Mouse (Mus musculus): ENCODE measurements around the gene Cd59b. TPM values are rescaled to one million over a fixed set of nuclear protein-coding genes. Genes with fewer than 3 reads are reported as not detected.
"Not testable (repeated sequence)": the region's sequence is repeated elsewhere in the genome, so short reads cannot be mapped to it uniquely, and the experiment has no call there.

Cd59b gene
- polyA plus RNA-seq, 1 experiment from 2014 or later: 2.9 TPM

- Histone ChIP-seq H3K27ac (ENCODE audit: low read depth, low read length) (no peak overlapping the region), H3K9me3 (ENCODE audit: control insufficient read depth, low read length) (no peaks in the 10 kb centered on the region), H3K9ac (ENCODE audit: low read length) (no peak overlapping the region), H3K27me3 (ENCODE audit: control insufficient read depth, insufficient read depth, low read length) (no peaks in the 10 kb centered on the region), H3K4me3 (ENCODE audit: low read depth, low read length) (no peak overlapping the region), H3K4me2 (ENCODE audit: low read depth, low read length, severe bottlenecking) (no peak overlapping the region), H3K4me1 (replicated peaks; ENCODE audit: control insufficient read depth, insufficient read depth, low read length) (0 out of 2 replicates have a peak, but pooled peaks cover 2% of the 10 kb centered on the region), H3K36me3 (ENCODE audit: control insufficient read depth, insufficient read depth, low read length) (no peaks in the 10 kb centered on the region)
- DNase-seq (ENCODE audit: low spot score): no peak
- ATAC-seq (replicated peaks; ENCODE audit: low FRiP score): no peak
- WGBS: 92% methylated on average over 3 of the region's 3 CpGs
Measured at GRCm38 (mm10) chr2:104114898-104115297, 45.2 kb downstream of the Cd59b start.

GRCm38 (mm10) chr2:104117173-104117572 lies 47.5 kb downstream of the Cd59b start:
- not testable (repeated sequence) for H3K4me2 ChIP-seq (ENCODE audit: low read depth, low read length, severe bottlenecking); H3K9ac ChIP-seq (ENCODE audit: low read length); DNase-seq (ENCODE audit: low spot score); H3K4me1 ChIP-seq (replicated peaks; ENCODE audit: control insufficient read depth, insufficient read depth, low read length); H3K27me3 ChIP-seq (ENCODE audit: control insufficient read depth, insufficient read depth, low read length); ATAC-seq (replicated peaks; ENCODE audit: low FRiP score); H3K4me3 ChIP-seq (ENCODE audit: low read depth, low read length); H3K36me3 ChIP-seq (ENCODE audit: control insufficient read depth, insufficient read depth, low read length); H3K9me3 ChIP-seq (ENCODE audit: control insufficient read depth, low read length); H3K27ac ChIP-seq (ENCODE audit: low read depth, low read length)

- DNase-seq (ENCODE audit: low spot score): no peak
- no peaks in the 10 kb centered on the region for H3K36me3 ChIP-seq (ENCODE audit: control insufficient read depth, insufficient read depth, low read length)
- peaks cover 2% of the 10 kb centered on the region; the same call in 1 of the 2 replicates for H3K4me1 ChIP-seq (replicated peaks; ENCODE audit: control insufficient read depth, insufficient read depth, low read length)
- H3K4me3 ChIP-seq (ENCODE audit: low read depth, low read length): no peak overlapping the region
- H3K27ac ChIP-seq (ENCODE audit: low read depth, low read length): no peak overlapping the region
- H3K9ac ChIP-seq (ENCODE audit: low read length): no peak overlapping the region
- peaks cover 5% of the 10 kb centered on the region; the same call in 1 of the 2 replicates for H3K27me3 ChIP-seq (ENCODE audit: control insufficient read depth, insufficient read depth, low read length)
- WGBS: 81% methylated on average over 1 of the region's 1 CpGs
- no peaks in the 10 kb centered on the region for H3K9me3 ChIP-seq (ENCODE audit: control insufficient read depth, low read length)
- no peak overlapping the region for H3K4me2 ChIP-seq (ENCODE audit: low read depth, low read length, severe bottlenecking)
- no peak for ATAC-seq (replicated peaks; ENCODE audit: low FRiP score)
Measured at GRCm38 (mm10) chr2:104119097-104119496, 49.4 kb downstream of the Cd59b start.

- WGBS: 62% methylated on average over 6 of the region's 6 CpGs
- H3K27ac ChIP-seq (ENCODE audit: low read depth, low read length): no peak overlapping the region
- H3K4me3 ChIP-seq (ENCODE audit: low read depth, low read length): no peak overlapping the region
- ATAC-seq (replicated peaks; ENCODE audit: low FRiP score) (no peak), DNase-seq (ENCODE audit: low spot score) (no peak)
- H3K27me3 ChIP-seq (ENCODE audit: control insufficient read depth, insufficient read depth, low read length): peaks cover 5% of the 10 kb centered on the region; the same call in 1 of the 2 replicates
- H3K9ac ChIP-seq (ENCODE audit: low read length): no peak overlapping the region
- no peaks in the 10 kb centered on the region for H3K9me3 ChIP-seq (ENCODE audit: control insufficient read depth, low read length)
- H3K4me2 ChIP-seq (ENCODE audit: low read depth, low read length, severe bottlenecking): no peak overlapping the region
- peaks cover 2% of the 10 kb centered on the region; the same call in 1 of the 2 replicates for H3K4me1 ChIP-seq (replicated peaks; ENCODE audit: control insufficient read depth, insufficient read depth, low read length)
- H3K36me3 ChIP-seq (ENCODE audit: control insufficient read depth, insufficient read depth, low read length): no peaks in the 10 kb centered on the region
Measured at GRCm38 (mm10) chr2:104120312-104120711, 50.7 kb downstream of the Cd59b start.

- H3K4me3 ChIP-seq (ENCODE audit: low read depth, low read length): peak overlapping the region; percentile 51
- ATAC-seq (replicated peaks; ENCODE audit: low FRiP score) (no peak), DNase-seq (ENCODE audit: low spot score) (no peak)
- H3K9ac ChIP-seq (ENCODE audit: low read length): no peak overlapping the region
- no peaks in the 10 kb centered on the region for H3K36me3 ChIP-seq (ENCODE audit: control insufficient read depth, insufficient read depth, low read length)
- H3K27ac ChIP-seq (ENCODE audit: low read depth, low read length): no peak overlapping the region; the same call in 1 of the 2 replicates
- H3K4me2 ChIP-seq (ENCODE audit: low read depth, low read length, severe bottlenecking): peak overlapping the region; percentile 97
- H3K27me3 ChIP-seq (ENCODE audit: control insufficient read depth, insufficient read depth, low read length): peaks cover 7% of the 10 kb centered on the region
- 79% methylated on average over 8 of the region's 8 CpGs for WGBS
- no peaks in the 10 kb centered on the region for H3K9me3 ChIP-seq (ENCODE audit: control insufficient read depth, low read length)
- H3K4me1 ChIP-seq (replicated peaks; ENCODE audit: control insufficient read depth, insufficient read depth, low read length): peaks cover 2% of the 10 kb centered on the region; the same call in 1 of the 2 replicates
Measured at GRCm38 (mm10) chr2:104121681-104122504, 52.2 kb downstream of the Cd59b start.

- Histone ChIP-seq H3K9ac (ENCODE audit: low read length) (peak within 1 kb of the TSS; percentile 58), H3K27ac (ENCODE audit: low read depth, low read length) (no peak within 1 kb of the TSS; the same call in 1 of the 2 replicates), H3K4me2 (ENCODE audit: low read depth, low read length, severe bottlenecking) (peak within 1 kb of the TSS; percentile 97), H3K9me3 (ENCODE audit: control insufficient read depth, low read length) (no peaks in the 10 kb centered on the region), H3K4me3 (ENCODE audit: low read depth, low read length) (peak within 1 kb of the TSS; percentile 51), H3K27me3 (ENCODE audit: control insufficient read depth, insufficient read depth, low read length) (peaks cover 7% of the 10 kb centered on the region), H3K4me1 (replicated peaks; ENCODE audit: control insufficient read depth, insufficient read depth, low read length) (peaks cover 2% of the 10 kb centered on the region; the same call in 1 of the 2 replicates), H3K36me3 (ENCODE audit: control insufficient read depth, insufficient read depth, low read length) (no peaks in the 10 kb centered on the region)
- under 1% methylated on average over 68 of the region's 74 CpGs for WGBS
- DNase-seq (ENCODE audit: low spot score) (peak; percentile 94), ATAC-seq (replicated peaks; ENCODE audit: low FRiP score) (peak; percentile 96)
Measured at GRCm38 (mm10) chr2:104122505-104123378, 53.1 kb downstream of the Cd59b start, which contains the start of gene A930018P22Rik. Gene A930018P22Rik, plus strand, starts transcription at chr2:104122769.

GRCm38 (mm10) chr2:104123540-104123939 lies 53.9 kb downstream of the Cd59b start:
- DNase-seq (ENCODE audit: low spot score) (no peak), ATAC-seq (replicated peaks; ENCODE audit: low FRiP score) (no peak)
- WGBS: 45% methylated on average over 3 of the region's 3 CpGs
- Histone ChIP-seq H3K9ac (ENCODE audit: low read length) (no peak overlapping the region), H3K4me3 (ENCODE audit: low read depth, low read length) (no peak overlapping the region), H3K4me1 (replicated peaks; ENCODE audit: control insufficient read depth, insufficient read depth, low read length) (peaks cover 2% of the 10 kb centered on the region; the same call in 1 of the 2 replicates), H3K9me3 (ENCODE audit: control insufficient read depth, low read length) (no peaks in the 10 kb centered on the region), H3K27ac (ENCODE audit: low read depth, low read length) (no peak overlapping the region), H3K36me3 (ENCODE audit: control insufficient read depth, insufficient read depth, low read length) (no peaks in the 10 kb centered on the region), H3K27me3 (ENCODE audit: control insufficient read depth, insufficient read depth, low read length) (peaks cover 7% of the 10 kb centered on the region), H3K4me2 (ENCODE audit: low read depth, low read length, severe bottlenecking) (peak overlapping the region; percentile 97)

GRCm38 (mm10) chr2:104124071-104124470 lies 54.4 kb downstream of the Cd59b start:
- no peak overlapping the region for H3K27ac ChIP-seq (ENCODE audit: low read depth, low read length)
- 85% methylated on average over 5 of the region's 5 CpGs for WGBS
- no peak overlapping the region for H3K4me3 ChIP-seq (ENCODE audit: low read depth, low read length)
- H3K27me3 ChIP-seq (ENCODE audit: control insufficient read depth, insufficient read depth, low read length): peaks cover 7% of the 10 kb centered on the region
- no peaks in the 10 kb centered on the region; the same call in 1 of the 2 replicates for H3K4me1 ChIP-seq (replicated peaks; ENCODE audit: control insufficient read depth, insufficient read depth, low read length)
- no peak overlapping the region for H3K9ac ChIP-seq (ENCODE audit: low read length)
- ATAC-seq (replicated peaks; ENCODE audit: low FRiP score): no peak
- no peaks in the 10 kb centered on the region for H3K36me3 ChIP-seq (ENCODE audit: control insufficient read depth, insufficient read depth, low read length)
- H3K4me2 ChIP-seq (ENCODE audit: low read depth, low read length, severe bottlenecking): no peak overlapping the region
- no peaks in the 10 kb centered on the region for H3K9me3 ChIP-seq (ENCODE audit: control insufficient read depth, low read length)
- DNase-seq (ENCODE audit: low spot score): no peak
